In genomic region chr1:136061790-136062141, GRCm38 (mm10) we compare ENCODE assay signal across 21 mouse cellular contexts. TPM values are rescaled to one million over a fixed set of nuclear protein-coding genes. Genes with fewer than 3 reads are reported as not detected.
A peak's percentile ranks its signal among the peaks of the same experiment; 100 is the strongest.
DNase-seq lines count a peak whose midpoint lies in the region; ATAC-seq and TF ChIP-seq lines count a peak whose summit lies in the region.
"Had no signal": no experiment of that assay in that cellular context is flagged by ENCODE, and none has a peak within 500 bp of the region (broad histone marks: within the 10 kb centered on the region; RNA-seq: fewer than 3 reads in every experiment).

No protein-coding gene starts in this region.

- H3K27ac ChIP-seq in embryonic facial prominence, embryonic 11.5 days (replicated peaks; ENCODE audit: low read depth, low read length): no peak overlapping the region
- H3K27ac ChIP-seq in embryonic facial prominence, embryonic 10.5 days (replicated peaks): no peak overlapping the region
- peak overlapping the region; percentile 69 for H3K27ac ChIP-seq in left cerebral cortex, adult 2 months
- H3K27ac ChIP-seq in forebrain, embryonic 15.5 days (replicated peaks): peak overlapping the region; percentile 26
- no peak overlapping the region for H3K27ac ChIP-seq in midbrain, embryonic 15.5 days
- H3K27ac ChIP-seq: heart, embryonic 10.5 days; macrophage had no signal

- H3K4me1 ChIP-seq in embryonic facial prominence, embryonic 11.5 days (ENCODE audit: control insufficient read depth, insufficient read depth, low read length): no peaks in the 10 kb centered on the region
- peaks cover 16% of the 10 kb centered on the region for H3K4me1 ChIP-seq in embryonic facial prominence, embryonic 10.5 days
- peaks cover 13% of the 10 kb centered on the region for H3K4me1 ChIP-seq in forebrain, embryonic 15.5 days
- 0 out of 2 replicates have a peak, but pooled peaks cover 2% of the 10 kb centered on the region for H3K4me1 ChIP-seq in midbrain, embryonic 15.5 days

- WGBS in embryonic facial prominence, embryonic 11.5 days: 87% methylated on average over 7 of the region's 7 CpGs
- 88% methylated on average over 7 of the region's 7 CpGs for WGBS in embryonic facial prominence, embryonic 10.5 days
- 66% methylated on average over 7 of the region's 7 CpGs for WGBS in forebrain, embryonic 15.5 days
- 75% methylated on average over 7 of the region's 7 CpGs for WGBS in midbrain, embryonic 15.5 days

- 0 out of 2 replicates have a peak, but pooled peaks have one; percentile 9 for ATAC-seq in embryonic facial prominence, embryonic 11.5 days (replicated peaks; ENCODE audit: insufficient number of reproducible peaks, low FRiP score, low TSS enrichment, low read depth)
- peak; percentile 33 for ATAC-seq in forebrain, embryonic 15.5 days (replicated peaks)
- 0 out of 2 replicates have a peak, but pooled peaks have one; percentile 20 for ATAC-seq in midbrain, embryonic 15.5 days (replicated peaks)
- ATAC-seq: inflammation-experienced regulatory T-cells, adult 6 months had no signal

- intact Hi-C loops in left cerebral cortex, adult 2 months (cut with DNase I): loop anchor here (2.0 to 5.0 kb wide), 2 partner anchors 56 to 71 kb away; no protein-coding TSS in a partner anchor

- no peak overlapping the region for H3K9ac ChIP-seq in embryonic facial prominence, embryonic 11.5 days (replicated peaks; ENCODE audit: low read length)
- H3K9ac ChIP-seq in forebrain, embryonic 15.5 days (replicated peaks): no peak overlapping the region
- H3K9ac ChIP-seq in midbrain, embryonic 15.5 days: no peak overlapping the region
- H3K9ac ChIP-seq: lung, embryonic 14.5 days had no signal

- H3K9me3 ChIP-seq in embryonic facial prominence, embryonic 11.5 days (replicated peaks; ENCODE audit: control insufficient read depth, low read length): no peaks in the 10 kb centered on the region
- H3K9me3 ChIP-seq in embryonic facial prominence, embryonic 10.5 days: no peaks in the 10 kb centered on the region
- no peaks in the 10 kb centered on the region for H3K9me3 ChIP-seq in forebrain, embryonic 15.5 days
- no peaks in the 10 kb centered on the region for H3K9me3 ChIP-seq in midbrain, embryonic 15.5 days
- H3K9me3 ChIP-seq: heart, embryonic 10.5 days had no signal

- TF ChIP-seq CTCF in left cerebral cortex, adult 2 months (IDR thresholded peaks at IDR 0.05): no peak

- H3K4me3 ChIP-seq in embryonic facial prominence, embryonic 11.5 days (ENCODE audit: low read depth, low read length): no peak overlapping the region
- no peak overlapping the region for H3K4me3 ChIP-seq in embryonic facial prominence, embryonic 10.5 days
- no peak overlapping the region for H3K4me3 ChIP-seq in left cerebral cortex, adult 2 months
- H3K4me3 ChIP-seq in forebrain, embryonic 15.5 days: no peak overlapping the region
- no peak overlapping the region for H3K4me3 ChIP-seq in midbrain, embryonic 15.5 days
- H3K4me3 ChIP-seq: heart, embryonic 10.5 days had no signal

- H3K27me3 ChIP-seq in embryonic facial prominence, embryonic 11.5 days (ENCODE audit: control insufficient read depth, insufficient read depth, low read length): no peaks in the 10 kb centered on the region
- H3K27me3 ChIP-seq in embryonic facial prominence, embryonic 10.5 days (replicated peaks; ENCODE audit: low read depth, poor library complexity, severe bottlenecking): no peaks in the 10 kb centered on the region
- H3K27me3 ChIP-seq in forebrain, embryonic 15.5 days: no peaks in the 10 kb centered on the region
- H3K27me3 ChIP-seq in midbrain, embryonic 15.5 days (replicated peaks): no peaks in the 10 kb centered on the region

- no peak for DNase-seq in embryonic facial prominence, embryonic 11.5 days (ENCODE audit: low spot score)
- no peak for DNase-seq in embryonic facial prominence, embryonic 10.5 days (ENCODE audit: low spot score)
- no peak for DNase-seq in left cerebral cortex, adult 2 months (ENCODE audit: extremely low spot score in 1 of 2, low spot score in 2 of 2)
- DNase-seq in left cerebral cortex, adult 8-10 months (ENCODE audit: low spot score in 2 of 2): no peak
- DNase-seq in thymus, postnatal 0 days (ENCODE audit: low spot score): no peak
- DNase-seq: lung, embryonic 14.5 days had no signal

- H3K36me3 ChIP-seq in embryonic facial prominence, embryonic 11.5 days (replicated peaks; ENCODE audit: control insufficient read depth, insufficient read depth, low read depth, low read length): no peaks in the 10 kb centered on the region
- no peaks in the 10 kb centered on the region for H3K36me3 ChIP-seq in embryonic facial prominence, embryonic 10.5 days (replicated peaks)
- no peaks in the 10 kb centered on the region for H3K36me3 ChIP-seq in forebrain, embryonic 15.5 days
- no peaks in the 10 kb centered on the region for H3K36me3 ChIP-seq in midbrain, embryonic 15.5 days (replicated peaks)
- H3K36me3 ChIP-seq: heart, embryonic 10.5 days had no signal

- no peak overlapping the region for H3K4me2 ChIP-seq in embryonic facial prominence, embryonic 11.5 days (ENCODE audit: low read depth, low read length)
- H3K4me2 ChIP-seq in forebrain, embryonic 15.5 days (replicated peaks): no peak overlapping the region
- H3K4me2 ChIP-seq in midbrain, embryonic 15.5 days: no peak overlapping the region
- H3K4me2 ChIP-seq: liver, embryonic 11.5 days; lung, embryonic 14.5 days had no signal

RNA-seq across cellular contexts. Expression of gene Cacna1s, which starts 9.2 kb away (rescaled TPM):
- 0.10 TPM in 1 of 2 replicates, not detected in the other for polyA plus RNA-seq in embryonic facial prominence, embryonic 11.5 days (2014; fragmentation: Nextera tagmentation; extraction: Ambion mirVana)
- 0.06 and 0.16 TPM in 2 replicates for polyA plus RNA-seq in embryonic facial prominence, embryonic 10.5 days (2016; fragmentation: Nextera tagmentation; extraction: Ambion mirVana)
- 1 to 10 TPM; 1.3 to 1.8 TPM for total RNA-seq in left cerebral cortex, adult 2 months (2021)
- 1 to 10 TPM in 3 of 4 experiments, under 1 TPM in 1; 0.83 to 1.6 (median 1.4) TPM for total RNA-seq in left cerebral cortex, adult 8-10 months (2022)
- 0.47 and 0.54 TPM in 2 replicates for polyA plus RNA-seq in forebrain, embryonic 15.5 days (2015; fragmentation: Nextera tagmentation; extraction: Ambion mirVana)
- polyA plus RNA-seq in midbrain, embryonic 15.5 days (2015; fragmentation: Nextera tagmentation; extraction: Ambion mirVana): 0.12 and 0.17 TPM in 2 replicates
- 1.3 and 1.6 TPM in 2 replicates for polyA plus RNA-seq in thymus, postnatal 0 days (2015; fragmentation: Nextera tagmentation; extraction: Ambion mirVana)
- total RNA-seq: common myeloid progenitor, adult 5-6 weeks had no signal
- polyA plus RNA-seq: kidney, embryonic 14.5 days; lung, embryonic 14.5 days; macrophage had no signal

RNA-seq across cellular contexts. Expression of gene Ascl5, which starts 11.2 kb away (rescaled TPM):
- polyA plus RNA-seq in embryonic facial prominence, embryonic 11.5 days (2014; fragmentation: Nextera tagmentation; extraction: Ambion mirVana): 0.42 TPM in 1 of 2 replicates, not detected in the other
- polyA plus RNA-seq in embryonic facial prominence, embryonic 10.5 days (2016; fragmentation: Nextera tagmentation; extraction: Ambion mirVana): 0.47 TPM in 1 of 2 replicates, not detected in the other
- total RNA-seq in left cerebral cortex, adult 2 months (2021): 1 to 10 TPM; 1.8 to 2.0 TPM
- 1 to 10 TPM; 1.2 to 2.5 (median 2.1) TPM for total RNA-seq in left cerebral cortex, adult 8-10 months (2022)
- polyA plus RNA-seq in forebrain, embryonic 15.5 days (2015; fragmentation: Nextera tagmentation; extraction: Ambion mirVana): 0.60 TPM in 1 of 2 replicates, not detected in the other
- not detected in 2 replicates for polyA plus RNA-seq in midbrain, embryonic 15.5 days (2015; fragmentation: Nextera tagmentation; extraction: Ambion mirVana)
- not detected in 2 replicates for polyA plus RNA-seq in thymus, postnatal 0 days (2015; fragmentation: Nextera tagmentation; extraction: Ambion mirVana)
- total RNA-seq: adrenal gland, adult 18-20 months; CH12.LX; common myeloid progenitor, adult 5-6 weeks; gastrocnemius, postnatal 36 days; heart, postnatal 10 days; layer of hippocampus, postnatal 14 days had no signal
- polyA plus RNA-seq: heart, embryonic 10.5 days; inflammation-experienced regulatory T-cells, adult 6 months; kidney, embryonic 14.5 days; liver, embryonic 11.5 days; lung, embryonic 14.5 days; macrophage; neural tube, embryonic 11.5 days had no signal

RNA-seq across cellular contexts. Expression of gene Tmem9, which starts 53.8 kb away (rescaled TPM):
- polyA plus RNA-seq in embryonic facial prominence, embryonic 11.5 days (2014; fragmentation: Nextera tagmentation; extraction: Ambion mirVana): 73.4 and 74.4 TPM in 2 replicates
- polyA plus RNA-seq in embryonic facial prominence, embryonic 10.5 days (2016; fragmentation: Nextera tagmentation; extraction: Ambion mirVana): 139 and 142 TPM in 2 replicates
- total RNA-seq in left cerebral cortex, adult 2 months (2021): 10 to 100 TPM; 53.7 to 56.7 TPM
- total RNA-seq in left cerebral cortex, adult 8-10 months (2022): 10 to 100 TPM; 56.1 to 74.4 (median 67.6) TPM
- polyA plus RNA-seq in forebrain, embryonic 15.5 days (2015; fragmentation: Nextera tagmentation; extraction: Ambion mirVana): 135 and 149 TPM in 2 replicates
- 150 and 154 TPM in 2 replicates for polyA plus RNA-seq in midbrain, embryonic 15.5 days (2015; fragmentation: Nextera tagmentation; extraction: Ambion mirVana)
- polyA plus RNA-seq in thymus, postnatal 0 days (2015; fragmentation: Nextera tagmentation; extraction: Ambion mirVana): 71.8 and 72.2 TPM in 2 replicates

RNA-seq across cellular contexts. Expression of gene Igfn1, which starts 55.6 kb away (rescaled TPM):
- polyA plus RNA-seq in embryonic facial prominence, embryonic 11.5 days (2014; fragmentation: Nextera tagmentation; extraction: Ambion mirVana): not detected in 2 replicates
- polyA plus RNA-seq in embryonic facial prominence, embryonic 10.5 days (2016; fragmentation: Nextera tagmentation; extraction: Ambion mirVana): 0.04 TPM in 1 of 2 replicates, not detected in the other
- total RNA-seq in left cerebral cortex, adult 2 months (2021): 10 to 100 TPM; 18.5 to 20.2 TPM
- 10 to 100 TPM; 14.0 to 17.5 (median 14.3) TPM for total RNA-seq in left cerebral cortex, adult 8-10 months (2022)
- polyA plus RNA-seq in forebrain, embryonic 15.5 days (2015; fragmentation: Nextera tagmentation; extraction: Ambion mirVana): not detected in 2 replicates
- polyA plus RNA-seq in midbrain, embryonic 15.5 days (2015; fragmentation: Nextera tagmentation; extraction: Ambion mirVana): not detected in 2 replicates
- polyA plus RNA-seq in thymus, postnatal 0 days (2015; fragmentation: Nextera tagmentation; extraction: Ambion mirVana): 0.06 and 0.10 TPM in 2 replicates
- total RNA-seq: CH12.LX; common myeloid progenitor, adult 5-6 weeks had no signal
- polyA plus RNA-seq: embryonic facial prominence, embryonic 14.5 days; heart, embryonic 10.5 days; inflammation-experienced regulatory T-cells, adult 6 months; kidney, embryonic 14.5 days; liver, embryonic 11.5 days; lung, embryonic 14.5 days; macrophage; neural tube, embryonic 11.5 days had no signal

Comparison
In these comparisons a context has a peak if more than half of its experiments do, and no peak if none do; other contexts are left out.
1. H3K27ac ChIP-seq: peak in left cerebral cortex, adult 2 months (single experiment) and forebrain, embryonic 15.5 days (single experiment); none in embryonic facial prominence, embryonic 11.5 days (single experiment), embryonic facial prominence, embryonic 10.5 days (single experiment) and midbrain, embryonic 15.5 days (single experiment).
2. Peak in every context shown above with its lines, with median percentiles within 50 percentile points of each other: ATAC-seq.